Mouse (Mus musculus) embryonic fibroblast, embryonic 13.5 days (primary cell): ENCODE measurements around the gene Ccdc146.
"Not testable (repeated sequence)": the region's sequence is repeated elsewhere in the genome, so short reads cannot be mapped to it uniquely, and the experiment has no call there.

ENCODE experiments used
- CTCF ChIP-seq: IDR thresholded peaks from 2 replicates; pipeline ENCODE4 v1.5.1; 2011; ENCODE audit warnings: mild to moderate bottlenecking, control low read depth, low read length, moderate library complexity, borderline replicate concordance; ENCODE audit not compliant: insufficient read depth
- POLR2A ChIP-seq: IDR thresholded peaks from 2 replicates; pipeline ENCODE4 v1.6.1; 2011; ENCODE audit warnings: low read depth, mild to moderate bottlenecking, control low read depth, low read length, moderate library complexity

DNA sequence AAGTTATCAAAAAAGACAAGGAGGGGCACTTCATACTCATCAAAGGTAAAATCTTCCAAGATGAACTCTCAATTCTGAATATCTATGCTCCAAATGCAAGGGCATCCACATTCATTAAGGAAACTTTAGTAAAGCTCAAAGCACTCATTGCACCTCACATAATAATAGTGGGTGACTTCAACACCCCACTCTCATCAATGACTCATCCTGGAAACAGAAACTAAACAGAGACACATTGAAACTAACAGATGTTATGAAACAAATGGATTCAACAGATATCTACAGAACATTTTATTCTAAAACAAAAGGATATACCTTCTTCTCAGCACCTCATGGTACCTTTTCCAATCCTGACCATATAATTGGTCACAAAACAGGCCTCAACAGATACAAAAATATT lies 82.2 kb downstream of the Ccdc146 start:
- not testable (repeated sequence) for TF ChIP-seq CTCF, POLR2A
